Mouse (Mus musculus): Measurements from ENCODE around the gene Ssc4d. TPM values are rescaled to one million over a fixed set of nuclear protein-coding genes. Genes with fewer than 3 reads are reported as not detected.
A peak's percentile ranks its signal among the peaks of the same experiment; 100 is the strongest.

Gene Ssc4d
- total and polyA plus RNA-seq, 3 experiments, result 1.1 to 9.1 (median 3.2) TPM

DNA sequence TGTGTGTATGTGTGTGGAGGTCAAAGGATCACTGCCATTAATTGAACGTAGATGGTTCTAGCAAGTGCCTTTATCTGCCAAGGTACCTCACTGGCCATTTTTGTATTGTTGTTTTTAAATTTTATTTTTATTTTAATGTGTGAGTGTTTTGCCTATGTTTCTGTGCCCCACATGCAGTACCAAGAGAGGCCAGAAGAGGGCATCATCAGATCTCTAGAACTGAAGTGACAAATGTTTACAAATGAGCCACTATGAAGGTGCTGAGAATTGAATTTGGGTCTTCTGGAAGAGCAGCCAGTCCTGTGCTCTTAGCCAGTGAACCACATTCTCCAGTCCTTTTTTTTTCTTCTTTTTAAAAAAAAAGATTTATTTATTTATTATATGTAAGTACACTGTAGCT lies 5.5 kb downstream of the Ssc4d start:
- Histone ChIP-seq H3K27me3 (ENCODE audit: insufficient read depth, low read length) (peaks cover 14% of the 10 kb centered on the region), H3K4me3 (ENCODE audit: low read depth, low read length) (no peak overlapping the region), H3K4me1 (ENCODE audit: insufficient read depth, low read depth, low read length) (peaks cover 20% of the 10 kb centered on the region), H3K36me3 (replicated peaks) (no peaks in the 10 kb centered on the region), H3K9me3 (replicated peaks) (no peaks in the 10 kb centered on the region)
- no peak for DNase-seq (ENCODE audit: low spot score)
- no peak for TF ChIP-seq GATA2 (IDR thresholded peaks at IDR 0.05; ENCODE audit: borderline replicate concordance, low read depth, low read length)
- peak; percentile 82 for TF ChIP-seq CTCF (IDR thresholded peaks at IDR 0.05; ENCODE audit: low read depth, low read length)
- no peak for ATAC-seq (ENCODE audit: extremely low read depth, insufficient number of reproducible peaks, low FRiP score, poor library complexity, severe bottlenecking)

DNA sequence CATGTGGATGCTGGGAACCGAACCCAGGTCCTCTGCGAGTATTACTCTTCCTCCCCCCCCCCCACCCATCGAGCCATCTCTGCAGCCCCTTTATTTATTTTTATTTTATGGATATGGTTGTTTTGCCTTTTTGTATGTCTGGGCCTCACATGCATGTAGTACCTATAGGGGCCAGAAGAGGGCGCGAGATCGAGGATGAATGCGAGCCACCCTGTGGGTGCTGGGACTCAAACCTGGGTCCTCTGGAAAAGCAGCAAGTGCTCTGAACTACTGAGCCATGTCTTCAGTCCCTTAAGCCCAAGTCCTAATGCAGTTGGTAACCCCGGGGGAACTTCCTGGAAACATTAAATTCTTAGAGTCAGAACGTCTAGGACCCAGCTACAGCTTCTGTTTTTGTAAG lies 7.5 kb downstream of the Ssc4d start:
- 0 out of 2 replicates have a peak, but pooled peaks have one; percentile 13 for TF ChIP-seq CTCF (IDR thresholded peaks at IDR 0.05; ENCODE audit: low read depth, low read length)
- TF ChIP-seq TAL1 (conservative IDR thresholded peaks at IDR 0.05; ENCODE audit: low read depth, low read length), result no peak
- no peak for ATAC-seq (ENCODE audit: extremely low read depth, insufficient number of reproducible peaks, low FRiP score, poor library complexity, severe bottlenecking)
- H3K27me3 ChIP-seq (ENCODE audit: insufficient read depth, low read length), result peaks cover 5% of the 10 kb centered on the region; the same call in 1 of the 2 replicates
- no peak overlapping the region for H3K4me3 ChIP-seq (ENCODE audit: low read depth, low read length)
- no peaks in the 10 kb centered on the region for H3K36me3 ChIP-seq (replicated peaks)
- no peak for DNase-seq (ENCODE audit: low spot score)
- no peaks in the 10 kb centered on the region for H3K9me3 ChIP-seq (replicated peaks)
- peaks cover 33% of the 10 kb centered on the region for H3K4me1 ChIP-seq (ENCODE audit: insufficient read depth, low read depth, low read length)

DNA sequence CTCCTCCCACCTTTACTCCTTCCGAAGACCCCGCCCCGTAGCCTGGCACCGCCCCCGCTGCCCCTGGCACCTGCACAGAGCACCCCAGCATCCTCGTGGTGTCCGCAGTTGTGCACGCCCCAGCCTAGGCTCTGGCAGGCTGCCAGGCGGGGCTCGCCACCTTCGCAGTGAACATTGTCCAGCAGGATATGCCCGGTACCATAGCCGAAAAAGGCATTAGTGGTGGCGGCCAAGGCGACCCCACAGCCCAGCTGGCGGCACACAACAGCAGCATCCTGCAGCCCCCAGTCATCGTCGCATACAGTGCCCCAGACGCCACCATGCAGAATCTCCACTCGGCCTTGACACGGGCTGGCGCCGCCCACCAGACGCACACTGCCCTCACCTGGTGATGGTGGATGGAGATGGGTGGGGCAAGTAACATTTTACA lies 8.8 kb downstream of the Ssc4d start:
- DNase-seq (ENCODE audit: low spot score), result no peak
- TF ChIP-seq CTCF (IDR thresholded peaks at IDR 0.05; ENCODE audit: low read depth, low read length), result no peak
- TF ChIP-seq GATA2 (IDR thresholded peaks at IDR 0.05; ENCODE audit: borderline replicate concordance, low read depth, low read length), result no peak
- H3K27me3 ChIP-seq (ENCODE audit: insufficient read depth, low read length), result peaks cover 5% of the 10 kb centered on the region; the same call in 1 of the 2 replicates
- H3K4me3 ChIP-seq (ENCODE audit: low read depth, low read length), result no peak overlapping the region
- H3K4me1 ChIP-seq (ENCODE audit: insufficient read depth, low read depth, low read length), result peaks cover 46% of the 10 kb centered on the region
- no peak for ATAC-seq (ENCODE audit: extremely low read depth, insufficient number of reproducible peaks, low FRiP score, poor library complexity, severe bottlenecking)
- peaks cover 9% of the 10 kb centered on the region for H3K36me3 ChIP-seq (replicated peaks)
- H3K9me3 ChIP-seq (replicated peaks), result no peaks in the 10 kb centered on the region

DNA sequence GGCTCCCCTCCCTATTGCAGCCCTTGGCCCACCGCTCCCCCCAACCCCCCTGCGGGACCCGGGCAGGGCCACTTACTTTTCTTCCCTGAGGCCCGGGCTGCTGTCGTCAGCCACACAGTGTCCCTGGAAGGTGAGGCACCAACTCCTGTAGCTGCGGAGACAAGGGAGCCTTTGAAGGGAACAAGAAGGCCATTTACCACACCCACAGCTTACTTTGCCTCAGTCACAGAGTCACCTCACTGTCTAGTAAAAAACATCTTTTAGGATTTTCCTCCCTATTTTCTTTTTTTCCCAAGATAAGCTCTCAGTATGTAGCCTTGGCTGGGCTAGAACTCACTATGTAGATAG lies 11.1 kb downstream of the Ssc4d start:
- H3K9me3 ChIP-seq (replicated peaks), result no peaks in the 10 kb centered on the region
- ATAC-seq (ENCODE audit: extremely low read depth, insufficient number of reproducible peaks, low FRiP score, poor library complexity, severe bottlenecking) (no peak), DNase-seq (ENCODE audit: low spot score) (no peak)
- no peaks in the 10 kb centered on the region; the same call in 1 of the 2 replicates for H3K27me3 ChIP-seq (ENCODE audit: insufficient read depth, low read length)
- no peak for TF ChIP-seq CTCF (IDR thresholded peaks at IDR 0.05; ENCODE audit: low read depth, low read length)
- H3K4me3 ChIP-seq (ENCODE audit: low read depth, low read length), result peak overlapping the region; percentile 80
- H3K4me1 ChIP-seq (ENCODE audit: insufficient read depth, low read depth, low read length), result peaks cover 67% of the 10 kb centered on the region
- peaks cover 15% of the 10 kb centered on the region for H3K36me3 ChIP-seq (replicated peaks)

DNA sequence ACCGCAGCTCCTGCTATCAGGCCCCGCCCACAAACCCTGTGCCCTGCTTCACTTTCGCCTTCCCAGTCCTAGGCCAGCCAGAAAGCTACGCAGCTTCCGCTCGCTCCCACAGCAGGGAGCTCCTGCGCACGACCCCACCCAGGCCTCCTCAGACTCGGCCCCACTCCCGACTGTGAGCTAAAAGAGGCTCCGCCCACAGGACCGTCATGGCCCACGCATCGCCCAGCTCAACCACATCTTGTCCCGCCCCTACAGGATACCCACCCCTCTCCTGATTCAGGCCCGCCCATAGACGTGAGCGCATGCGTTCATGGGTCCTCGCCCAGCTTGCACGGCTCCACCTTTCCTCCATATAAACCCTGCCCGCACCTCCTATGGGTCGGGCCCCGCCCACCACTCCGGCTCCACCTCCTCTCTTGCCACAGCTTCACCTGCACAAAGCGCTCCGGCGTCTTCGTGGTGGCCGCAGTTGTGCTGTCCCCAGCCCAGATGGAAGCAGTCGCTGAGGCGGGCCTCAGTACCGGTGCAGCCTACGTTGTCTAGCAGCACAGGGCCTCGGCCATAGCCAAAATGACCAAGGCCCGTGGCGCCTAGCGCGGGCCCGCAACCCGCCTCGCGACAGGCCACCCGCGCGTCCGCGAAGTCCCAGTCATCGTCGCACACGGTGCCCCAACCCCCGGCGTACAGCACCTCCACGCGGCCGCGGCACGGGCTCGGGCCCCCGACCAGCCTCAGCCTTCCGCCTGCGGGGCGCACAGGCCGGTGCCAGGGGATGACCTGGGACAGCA lies 11.6 kb downstream of the Ssc4d start:
- DNase-seq (ENCODE audit: low spot score), result peak; percentile 95
- peaks cover 68% of the 10 kb centered on the region for H3K4me1 ChIP-seq (ENCODE audit: insufficient read depth, low read depth, low read length)

DNA sequence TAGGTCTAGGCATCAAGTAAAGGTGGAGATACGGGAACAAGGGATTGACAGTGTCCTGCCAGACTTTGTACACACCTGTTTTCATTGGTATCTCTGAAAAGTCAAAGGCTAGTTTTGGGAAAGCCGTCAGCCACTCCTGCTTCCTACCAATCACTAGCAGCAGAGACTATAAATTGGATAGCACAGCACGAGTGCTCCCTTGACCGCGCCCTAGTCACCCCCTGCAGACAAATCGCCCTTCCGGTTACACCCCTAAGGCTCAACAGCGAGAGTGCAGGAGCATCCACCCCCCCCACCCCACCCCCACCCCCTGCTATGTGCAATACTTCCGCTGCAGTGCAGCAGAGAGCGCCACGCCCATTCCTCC lies 12.2 kb downstream of the Ssc4d start:
- Histone ChIP-seq H3K27me3 (ENCODE audit: insufficient read depth, low read length) (no peaks in the 10 kb centered on the region; the same call in 1 of the 2 replicates), H3K4me1 (ENCODE audit: insufficient read depth, low read depth, low read length) (peaks cover 69% of the 10 kb centered on the region), H3K9me3 (replicated peaks) (no peaks in the 10 kb centered on the region), H3K36me3 (replicated peaks) (peaks cover 15% of the 10 kb centered on the region), H3K4me3 (ENCODE audit: low read depth, low read length) (peak overlapping the region; percentile 80)
- DNase-seq (ENCODE audit: low spot score) (no peak), ATAC-seq (ENCODE audit: extremely low read depth, insufficient number of reproducible peaks, low FRiP score, poor library complexity, severe bottlenecking) (no peak)
- no peak for TF ChIP-seq POLR2AphosphoS5 (IDR thresholded peaks at IDR 0.05; ENCODE audit: insufficient replicate concordance, low read depth, low read length)
- TF ChIP-seq TAL1 (conservative IDR thresholded peaks at IDR 0.05; ENCODE audit: low read depth, low read length), result no peak
- no peak for TF ChIP-seq CTCF (IDR thresholded peaks at IDR 0.05; ENCODE audit: low read depth, low read length)
- TF ChIP-seq GATA2 (IDR thresholded peaks at IDR 0.05; ENCODE audit: borderline replicate concordance, low read depth, low read length), result no peak
- no peak for TF ChIP-seq GATA1 (IDR thresholded peaks at IDR 0.05; ENCODE audit: borderline replicate concordance, low read length)

More for the DNA sequence above, 11.6 kb downstream of the Ssc4d start:
- ATAC-seq (ENCODE audit: extremely low read depth, insufficient number of reproducible peaks, low FRiP score, poor library complexity, severe bottlenecking), result peak; percentile 85
- Histone ChIP-seq H3K27me3 (ENCODE audit: insufficient read depth, low read length) (no peaks in the 10 kb centered on the region; the same call in 1 of the 2 replicates), H3K4me3 (ENCODE audit: low read depth, low read length) (peak overlapping the region; percentile 80), H3K9me3 (replicated peaks) (no peaks in the 10 kb centered on the region), H3K36me3 (replicated peaks) (peaks cover 15% of the 10 kb centered on the region)
- TF ChIP-seq TAL1 (conservative IDR thresholded peaks at IDR 0.05; ENCODE audit: low read depth, low read length), result no peak
- no peak for TF ChIP-seq CTCF (IDR thresholded peaks at IDR 0.05; ENCODE audit: low read depth, low read length)
- TF ChIP-seq GATA1 (IDR thresholded peaks at IDR 0.05; ENCODE audit: borderline replicate concordance, low read length), result no peak
- TF ChIP-seq POLR2AphosphoS5 (IDR thresholded peaks at IDR 0.05; ENCODE audit: insufficient replicate concordance, low read depth, low read length), result no peak
- TF ChIP-seq GATA2 (IDR thresholded peaks at IDR 0.05; ENCODE audit: borderline replicate concordance, low read depth, low read length), result no peak
